Mouse (Mus musculus) neutrophil, adult 59 days (primary cell): ENCODE measurements around the gene Dtnbp1. TPM values are rescaled to one million over a fixed set of nuclear protein-coding genes. Genes with fewer than 3 reads are reported as not detected.

Experiments
- total RNA-seq, 2 experiments: library from RNA; stranded (reverse); gene quantifications; 1 replicate in 1 of 2; 2 replicates in 1 of 2; pipeline ENCODE4 v1.2.4; 2023

Gene Dtnbp1
- 10 to 100 TPM; 35.9 to 36.0 TPM for total RNA-seq

GRCm38 (mm10) chr13:45001911-45002615, at the start of gene Dtnbp1:
Gene Dtnbp1, minus strand, starts transcription at chr13:45002147.

Other genes starting within 250 kb of the Dtnbp1 start
- under 1 TPM in 1 of 2 experiments, not detected in 1; 0.18 TPM for gene Gm9817, start 76.5 kb upstream of the Dtnbp1 start, total RNA-seq